Mouse (Mus musculus) midbrain, embryonic 16.5 days (tissue): ENCODE measurements around the gene Gcgr. TPM values are rescaled to one million over a fixed set of nuclear protein-coding genes. Genes with fewer than 3 reads are reported as not detected.

Source experiments
- ATAC-seq: fragments of 200-750 bp; cut with Nextera tagmentation; 2 replicates; pipeline ENCODE4 v1.8.0; 2017; ENCODE audit warnings: moderate TSS enrichment
- H3K27ac ChIP-seq: fragments of 300-500 bp; sonication (generic); 2 replicates; pipeline ENCODE4 v1.5.1; 2014; ENCODE audit warnings: mild to moderate bottlenecking, low read length, mixed read lengths
- H3K27me3 ChIP-seq: fragments of 300-500 bp; sonication (generic); 2 replicates; pipeline ENCODE4 v1.6.1; 2014; ENCODE audit warnings: low read depth, low read length, mixed read lengths; ENCODE audit not compliant: control insufficient read depth, insufficient read depth
- H3K36me3 ChIP-seq: fragments of 300-500 bp; sonication (generic); 2 replicates; pipeline ENCODE4 v1.6.1; 2014; ENCODE audit warnings: mild to moderate bottlenecking, low read length, moderate library complexity, mixed read lengths; ENCODE audit not compliant: control insufficient read depth, insufficient read depth
- H3K4me1 ChIP-seq: fragments of 300-500 bp; sonication (generic); 2 replicates; pipeline ENCODE4 v1.6.1; 2014; ENCODE audit warnings: mild to moderate bottlenecking, low read length, mixed read lengths; ENCODE audit not compliant: control insufficient read depth, insufficient read depth
- H3K4me2 ChIP-seq: fragments of 300-500 bp; sonication (generic); 2 replicates; pipeline ENCODE4 v1.6.1; 2014; ENCODE audit warnings: mild to moderate bottlenecking, low read length, mixed read lengths
- H3K4me3 ChIP-seq: fragments of 300-500 bp; sonication (generic); 2 replicates; pipeline ENCODE4 v1.5.1; 2014; ENCODE audit warnings: low read depth, mild to moderate bottlenecking, low read length, moderate library complexity, mixed read lengths
- H3K9ac ChIP-seq: fragments of 300-500 bp; sonication (generic); 2 replicates; pipeline ENCODE4 v1.6.1; 2014; ENCODE audit warnings: low read depth, low read length, mixed read lengths
- H3K9me3 ChIP-seq: fragments of 300-500 bp; sonication (generic); replicated peaks from 2 replicates; pipeline ENCODE4 v1.6.1; 2014; ENCODE audit warnings: mild to moderate bottlenecking, low read length, mixed read lengths; ENCODE audit not compliant: control insufficient read depth, poor library complexity, severe bottlenecking
- WGBS: fragments of 180-500 bp; shearing (Covaris S2); extraction: QIAGEN DNeasy Blood & Tissue Kit; methylation state at CpG from one replicate; pipeline ENCODE4 v1.1.7; 2014; 5-methylcytosine and 5-hydroxymethylcytosine counted together
- polyA plus RNA-seq: library from polyadenylated mRNA; unstranded; fragments of >200 nt; fragmentation: Nextera tagmentation; extraction: Ambion mirVana; gene quantifications from 2 replicates; pipeline ENCODE4 v1.2.1, GENCODE M21; 2015

Gcgr gene
- polyA plus RNA-seq, 1 experiment from 2014 or later, result 0.13 TPM

GRCm38 (mm10) chr11:120538955-120539284, 8.4 kb downstream of the Gcgr start:
- no peak for ATAC-seq
- no peaks in the 10 kb centered on the region for H3K27me3 ChIP-seq
- H3K27ac ChIP-seq, result peak overlapping the region; percentile 18; the same call in 1 of the 2 replicates
- no peak overlapping the region for H3K4me2 ChIP-seq
- no peak overlapping the region for H3K9ac ChIP-seq
- WGBS, result 49% methylated on average over 8 of the region's 8 CpGs
- peaks cover 22% of the 10 kb centered on the region for H3K36me3 ChIP-seq
- no peak overlapping the region for H3K4me3 ChIP-seq
- peaks cover 14% of the 10 kb centered on the region; the same call in 1 of the 2 replicates for H3K4me1 ChIP-seq
- no peaks in the 10 kb centered on the region for H3K9me3 ChIP-seq

GRCm38 (mm10) chr11:120539285-120540014, 9.0 kb downstream of the Gcgr start:
- Histone ChIP-seq H3K4me1 (peaks cover 14% of the 10 kb centered on the region; the same call in 1 of the 2 replicates), H3K36me3 (peaks cover 26% of the 10 kb centered on the region), H3K4me2 (no peak overlapping the region), H3K4me3 (no peak overlapping the region), H3K27ac (peak overlapping the region; percentile 18), H3K9ac (peak overlapping the region; percentile 18; the same call in 1 of the 2 replicates), H3K9me3 (no peaks in the 10 kb centered on the region), H3K27me3 (no peaks in the 10 kb centered on the region)
- peak; percentile 60; the same call in 1 of the 2 replicates for ATAC-seq
- 12% methylated on average over 10 of the region's 10 CpGs for WGBS

- Histone ChIP-seq H3K4me3 (no peak overlapping the region), H3K4me2 (no peak overlapping the region), H3K27me3 (no peaks in the 10 kb centered on the region), H3K9me3 (no peaks in the 10 kb centered on the region), H3K4me1 (peaks cover 14% of the 10 kb centered on the region; the same call in 1 of the 2 replicates), H3K36me3 (peaks cover 26% of the 10 kb centered on the region), H3K9ac (no peak overlapping the region), H3K27ac (no peak overlapping the region)
- ATAC-seq, result no peak
- WGBS, result 32% methylated on average over 4 of the region's 4 CpGs
These were observed 11.4 kb downstream of the Gcgr start for GRCm38 (mm10) chr11:120541907-120542306.

- Histone ChIP-seq H3K4me3 (no peak overlapping the region), H3K36me3 (peaks cover 26% of the 10 kb centered on the region), H3K4me1 (peaks cover 16% of the 10 kb centered on the region; the same call in 1 of the 2 replicates), H3K9me3 (no peaks in the 10 kb centered on the region), H3K27me3 (no peaks in the 10 kb centered on the region), H3K4me2 (no peak overlapping the region), H3K9ac (no peak overlapping the region), H3K27ac (no peak overlapping the region)
- WGBS, result 81% methylated on average over 6 of the region's 6 CpGs
- ATAC-seq, result no peak
These were observed 11.9 kb downstream of the Gcgr start for GRCm38 (mm10) chr11:120542376-120542775.

- 100% methylated on average over 3 of the region's 3 CpGs for WGBS
- no peak overlapping the region for H3K9ac ChIP-seq
- no peak overlapping the region for H3K4me2 ChIP-seq
- H3K4me3 ChIP-seq, result no peak overlapping the region
- H3K27ac ChIP-seq, result no peak overlapping the region
- no peak for ATAC-seq
- peaks cover 26% of the 10 kb centered on the region for H3K36me3 ChIP-seq
- H3K27me3 ChIP-seq, result no peaks in the 10 kb centered on the region
- peaks cover 24% of the 10 kb centered on the region for H3K4me1 ChIP-seq
- H3K9me3 ChIP-seq, result no peaks in the 10 kb centered on the region
These were observed 15.5 kb downstream of the Gcgr start for GRCm38 (mm10) chr11:120545964-120546363.

- Histone ChIP-seq H3K36me3 (peaks cover 19% of the 10 kb centered on the region), H3K9me3 (no peaks in the 10 kb centered on the region), H3K27me3 (no peaks in the 10 kb centered on the region), H3K4me1 (peaks cover 24% of the 10 kb centered on the region), H3K9ac (no peak overlapping the region), H3K4me3 (no peak overlapping the region), H3K4me2 (no peak overlapping the region), H3K27ac (no peak overlapping the region)
- no peak for ATAC-seq
- 66% methylated on average over 2 of the region's 2 CpGs for WGBS
These were observed 17.0 kb downstream of the Gcgr start for GRCm38 (mm10) chr11:120547469-120547868.

DNA sequence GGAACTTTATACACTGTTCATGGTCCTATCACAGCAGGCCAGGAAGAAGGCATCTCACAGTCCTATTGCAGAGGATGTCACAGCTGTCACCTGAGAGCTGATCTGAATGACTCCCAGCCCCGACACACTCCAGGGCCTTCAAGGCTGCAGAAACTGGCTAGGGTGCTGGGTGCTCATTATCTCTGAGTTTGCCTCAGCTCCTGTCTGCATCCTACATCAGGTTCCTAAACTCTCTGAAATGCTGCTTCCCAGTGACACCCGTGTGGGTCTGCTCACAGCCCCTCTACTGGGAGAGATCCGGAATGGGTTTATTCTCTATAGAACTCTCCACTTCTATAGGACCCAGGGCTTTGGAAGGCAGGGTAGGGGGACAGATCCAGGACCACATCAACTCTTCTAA, 17.7 kb downstream of the Gcgr start:
- Histone ChIP-seq H3K9me3 (no peaks in the 10 kb centered on the region), H3K9ac (peak overlapping the region; percentile 99), H3K4me3 (peak overlapping the region; percentile 97; the same call in 1 of the 2 replicates), H3K4me2 (peak overlapping the region; percentile 92), H3K27me3 (no peaks in the 10 kb centered on the region), H3K4me1 (peaks cover 24% of the 10 kb centered on the region), H3K36me3 (peaks cover 12% of the 10 kb centered on the region; the same call in 1 of the 2 replicates), H3K27ac (no peak overlapping the region)
- no peak for ATAC-seq
- 77% methylated on average over 3 of the region's 3 CpGs for WGBS

GRCm38 (mm10) chr11:120548786-120549167, 18.3 kb downstream of the Gcgr start:
- ATAC-seq, result no peak
- H3K36me3 ChIP-seq, result peaks cover 6% of the 10 kb centered on the region; the same call in 1 of the 2 replicates
- peak overlapping the region; percentile 65; the same call in 1 of the 2 replicates for H3K27ac ChIP-seq
- H3K4me1 ChIP-seq, result peaks cover 24% of the 10 kb centered on the region
- 31% methylated on average over 7 of the region's 7 CpGs for WGBS
- H3K27me3 ChIP-seq, result no peaks in the 10 kb centered on the region
- peak overlapping the region; percentile 97 for H3K4me3 ChIP-seq
- no peaks in the 10 kb centered on the region for H3K9me3 ChIP-seq
- peak overlapping the region; percentile 99 for H3K9ac ChIP-seq
- H3K4me2 ChIP-seq, result peak overlapping the region; percentile 92

- H3K9me3 ChIP-seq, result no peaks in the 10 kb centered on the region
- H3K27me3 ChIP-seq, result no peaks in the 10 kb centered on the region
- WGBS, result under 1% methylated on average over 58 of the region's 87 CpGs
- H3K4me2 ChIP-seq, result peak within 1 kb of the TSS; percentile 98
- peak within 1 kb of the TSS; percentile 99 for H3K9ac ChIP-seq
- H3K4me1 ChIP-seq, result peaks cover 24% of the 10 kb centered on the region
- ATAC-seq, result peak; percentile 91
- H3K36me3 ChIP-seq, result 0 out of 2 replicates have a peak, but pooled peaks cover under 1% of the 10 kb centered on the region
- H3K27ac ChIP-seq, result peak within 1 kb of the TSS; percentile 65
- peak within 1 kb of the TSS; percentile 97 for H3K4me3 ChIP-seq
These were observed 18.9 kb downstream of the Gcgr start, which contains the start of gene Mcrip1 for GRCm38 (mm10) chr11:120549168-120549945. TSS of gene Mcrip1 (minus strand) at chr11:120549727.
